Mouse (Mus musculus) liver, adult 2 months (tissue): ENCODE data around the gene Fgd5.

Experiments used
- CTCF ChIP-seq: fragments of 200-500 bp; IDR thresholded peaks from 2 replicates; pipeline ENCODE4 v1.5.1; 2011; ENCODE audit warnings: low read depth, low read length, control low read depth
- POLR2A ChIP-seq: fragments of 200-500 bp; IDR thresholded peaks from 2 replicates; pipeline ENCODE4 v1.6.1; 2011; ENCODE audit warnings: low read length, control low read depth; ENCODE audit not compliant: insufficient read depth; ENCODE audit errors: extremely low read depth

- no peak for TF ChIP-seq POLR2A
- no peak for TF ChIP-seq CTCF
Measured at GRCm38 (mm10) chr6:92021506-92021905, 42.8 kb downstream of the Fgd5 start.
